Mouse (Mus musculus) cerebellum, adult 9-11 months (tissue): Measurements from ENCODE around the gene Kctd2.
"Not testable (repeated sequence)": the region's sequence is repeated elsewhere in the genome, so short reads cannot be mapped to it uniquely, and the experiment has no call there.

ENCODE experiments used
- DNase-seq: peaks from one replicate; pipeline ENCODE4 v3.0.0; 2022

Kctd2 gene

DNA sequence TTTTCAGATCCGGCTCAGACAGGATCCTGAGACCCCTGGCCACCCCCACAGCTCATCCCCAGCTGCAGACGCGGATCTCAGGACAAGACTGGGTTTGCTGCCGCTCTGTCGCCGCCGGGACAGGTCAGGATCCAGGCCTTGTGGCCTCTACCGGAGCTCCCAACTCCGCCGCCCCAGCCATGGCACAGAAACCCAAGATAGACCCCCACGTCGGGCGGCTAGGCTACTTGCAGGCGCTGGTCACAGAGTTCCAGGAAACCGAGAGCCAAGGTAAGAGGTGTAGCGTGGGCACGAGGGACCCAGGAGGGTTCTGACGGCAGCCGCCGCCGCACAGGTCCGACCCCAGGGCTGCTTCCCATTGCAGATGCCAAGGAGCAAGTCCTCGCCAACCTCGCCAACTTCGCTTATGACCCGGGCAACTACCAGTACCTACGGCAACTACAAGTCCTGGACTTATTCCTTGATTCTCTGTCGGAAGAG lies 55.9 kb downstream of the Kctd2 start:
- no peak for DNase-seq

DNA sequence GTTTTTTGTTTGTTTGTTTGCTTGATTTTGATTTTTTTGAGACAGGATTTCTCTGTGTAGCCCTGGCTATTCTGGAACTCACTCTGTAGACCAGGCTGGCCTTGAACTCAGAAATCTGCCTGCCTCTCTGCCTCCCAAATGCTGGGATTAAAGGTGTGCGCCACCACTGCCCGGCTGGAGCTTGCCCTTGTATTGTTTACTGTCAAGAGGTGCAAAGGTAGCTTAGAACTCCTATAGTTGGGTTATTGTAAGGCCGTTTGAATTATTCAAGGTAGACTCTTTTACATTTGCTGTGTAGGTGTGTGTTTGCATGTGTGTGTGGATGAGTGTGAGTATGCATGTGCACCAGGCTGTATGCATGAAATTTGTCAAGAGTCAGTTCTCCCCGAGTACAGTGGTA lies 56.7 kb downstream of the Kctd2 start:
- DNase-seq = not testable (repeated sequence)

DNA sequence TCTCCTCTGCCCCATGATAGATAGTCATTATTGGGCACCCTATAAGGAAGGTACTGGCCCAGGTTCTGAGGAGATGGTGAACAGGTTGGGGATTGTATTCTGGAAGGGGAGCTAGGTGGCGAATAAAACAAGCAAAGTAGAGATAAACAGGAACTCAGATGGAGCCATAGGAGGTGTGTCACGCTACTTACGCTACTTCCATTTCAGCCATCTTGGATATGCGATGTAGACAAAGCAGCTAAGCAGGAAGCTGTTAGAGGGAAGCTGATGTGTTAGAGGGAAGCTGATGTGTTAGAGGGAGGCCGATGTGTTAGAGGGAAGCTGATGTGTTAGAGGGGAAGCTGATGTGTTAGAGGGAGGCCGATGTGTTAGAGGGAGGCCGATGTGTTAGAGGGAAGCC lies 57.5 kb downstream of the Kctd2 start:
- DNase-seq = not testable (repeated sequence)

DNA sequence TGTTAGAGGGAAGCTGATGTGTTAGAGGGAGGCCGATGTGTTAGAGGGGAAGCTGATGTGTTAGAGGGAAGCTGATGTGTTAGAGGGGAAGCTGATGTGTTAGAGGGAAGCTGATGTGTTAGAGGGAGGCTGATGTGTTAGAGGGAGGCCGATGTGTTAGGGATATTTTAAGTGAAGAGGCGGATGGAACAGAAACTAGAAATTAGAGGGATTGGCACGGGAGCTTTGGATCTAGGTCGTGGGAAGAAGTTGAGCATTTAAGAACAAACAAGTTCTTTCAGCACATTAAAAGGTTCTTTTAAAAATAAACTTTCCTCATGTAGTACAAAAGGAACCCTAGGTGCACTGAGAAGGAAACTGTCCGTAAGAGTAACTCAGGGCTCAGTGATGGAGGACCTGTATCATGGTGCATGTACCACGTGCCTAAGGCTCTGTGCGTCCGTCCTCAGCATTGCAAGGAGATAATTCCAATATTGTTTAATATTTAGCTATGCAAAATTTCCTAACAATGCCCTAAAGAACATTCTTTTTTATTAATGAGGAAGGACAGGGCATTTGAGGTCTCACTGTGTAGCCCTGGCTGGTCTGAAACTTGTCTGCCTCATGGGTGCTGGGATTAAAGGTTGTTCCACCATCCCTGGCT lies 58.5 kb downstream of the Kctd2 start:
- no peak for DNase-seq
